Mouse (Mus musculus): ENCODE measurements around the gene Arhgef19. TPM values are rescaled to one million over a fixed set of nuclear protein-coding genes. Genes with fewer than 3 reads are reported as not detected.

The Arhgef19 gene
- total RNA-seq, 2 experiments from 2014 or later, result 29.0 to 31.0 TPM

GRCm38 (mm10) chr4:141265979-141266637 lies 26.8 kb downstream of the Arhgef19 start:
- no peak for DNase-seq

GRCm38 (mm10) chr4:141267250-141267649 lies 28.0 kb downstream of the Arhgef19 start:
- DNase-seq, result no peak

- peak; percentile 74 for DNase-seq
Measured at GRCm38 (mm10) chr4:141267837-141268236, 28.5 kb downstream of the Arhgef19 start.

- DNase-seq, result no peak
Measured at GRCm38 (mm10) chr4:141268350-141268749, 29.1 kb downstream of the Arhgef19 start.

- DNase-seq, result no peak
Measured at GRCm38 (mm10) chr4:141269080-141269479, 29.8 kb downstream of the Arhgef19 start.

GRCm38 (mm10) chr4:141270201-141270940 lies 31.1 kb downstream of the Arhgef19 start:
- DNase-seq, result no peak

GRCm38 (mm10) chr4:141271228-141271627 lies 31.9 kb downstream of the Arhgef19 start:
- DNase-seq, result no peak

- DNase-seq, result no peak
Measured at GRCm38 (mm10) chr4:141271721-141272120, 32.4 kb downstream of the Arhgef19 start.

GRCm38 (mm10) chr4:141272878-141273277 lies 33.6 kb downstream of the Arhgef19 start:
- DNase-seq, result no peak

GRCm38 (mm10) chr4:141273296-141273695 lies 34.0 kb downstream of the Arhgef19 start:
- peak; percentile 94 for DNase-seq

GRCm38 (mm10) chr4:141274485-141275341 lies 35.4 kb downstream of the Arhgef19 start:
- no peak for DNase-seq

- DNase-seq, result no peak
Measured at GRCm38 (mm10) chr4:141277157-141277556, 37.9 kb downstream of the Arhgef19 start.

- DNase-seq, result peak; percentile 80
Measured at GRCm38 (mm10) chr4:141278154-141278553, 38.9 kb downstream of the Arhgef19 start.

GRCm38 (mm10) chr4:141279327-141279726 lies 40.0 kb downstream of the Arhgef19 start:
- DNase-seq, result no peak

GRCm38 (mm10) chr4:141279783-141280182 lies 40.5 kb downstream of the Arhgef19 start:
- DNase-seq, result no peak

- DNase-seq, result no peak
Measured at GRCm38 (mm10) chr4:141280471-141280870, 41.2 kb downstream of the Arhgef19 start.

GRCm38 (mm10) chr4:141281153-141281552 lies 41.9 kb downstream of the Arhgef19 start:
- DNase-seq, result peak; percentile 80

GRCm38 (mm10) chr4:141281578-141281977 lies 42.3 kb downstream of the Arhgef19 start:
- no peak for DNase-seq

GRCm38 (mm10) chr4:141282087-141282486 lies 42.8 kb downstream of the Arhgef19 start:
- DNase-seq, result no peak

- DNase-seq, result no peak
Measured at GRCm38 (mm10) chr4:141282623-141283022, 43.3 kb downstream of the Arhgef19 start.

- peak; percentile 78 for DNase-seq
Measured at GRCm38 (mm10) chr4:141283176-141283878, 44.0 kb downstream of the Arhgef19 start.

- no peak for DNase-seq
Measured at GRCm38 (mm10) chr4:141283879-141284411, 44.6 kb downstream of the Arhgef19 start.

All from adrenal gland, postnatal 10 days (tissue).